Mouse (Mus musculus): ENCODE data around the gene Tcf21. TPM values are rescaled to one million over a fixed set of nuclear protein-coding genes. Genes with fewer than 3 reads are reported as not detected.
A peak's percentile ranks its signal among the peaks of the same experiment; 100 is the strongest.

Gene Tcf21
- polyA plus RNA-seq, 1 experiment = 11.2 TPM

GRCm38 (mm10) chr10:22821267-22821666 lies 1.3 kb upstream of the Tcf21 start:
- peak overlapping the region; percentile 4 for H3K27ac ChIP-seq (ENCODE audit: control insufficient read depth, insufficient read depth, low read depth, low read length)
- TF ChIP-seq CTCF (IDR thresholded peaks at IDR 0.05; ENCODE audit: control insufficient read depth, insufficient read depth, insufficient replicate concordance, low read depth, low read length) = no peak
- TF ChIP-seq POLR2A (IDR thresholded peaks at IDR 0.05; ENCODE audit: control insufficient read depth, low read depth, low read length) = no peak
- no peaks in the 10 kb centered on the region; the same call in none of the 2 replicates for H3K27me3 ChIP-seq (ENCODE audit: control insufficient read depth, insufficient read depth, low read length)

GRCm38 (mm10) chr10:22820841-22821240 lies 867 bp upstream of the Tcf21 start:
- TF ChIP-seq POLR2A (IDR thresholded peaks at IDR 0.05; ENCODE audit: control insufficient read depth, low read depth, low read length) = no peak
- no peak for TF ChIP-seq CTCF (IDR thresholded peaks at IDR 0.05; ENCODE audit: control insufficient read depth, insufficient read depth, insufficient replicate concordance, low read depth, low read length)
- H3K27me3 ChIP-seq (ENCODE audit: control insufficient read depth, insufficient read depth, low read length) = no peaks in the 10 kb centered on the region; the same call in none of the 2 replicates
- no peak overlapping the region for H3K4me3 ChIP-seq (ENCODE audit: control insufficient read depth, low read depth, low read length)
- H3K4me1 ChIP-seq (ENCODE audit: control insufficient read depth, insufficient read depth, low read length) = peaks cover 5% of the 10 kb centered on the region; the same call in 1 of the 2 replicates
- no peaks in the 10 kb centered on the region for H3K36me3 ChIP-seq (ENCODE audit: control insufficient read depth, insufficient read depth, low read length)
- peak overlapping the region; percentile 4 for H3K27ac ChIP-seq (ENCODE audit: control insufficient read depth, insufficient read depth, low read depth, low read length)

More at GRCm38 (mm10) chr10:22821267-22821666, 1.3 kb upstream of the Tcf21 start:
- H3K36me3 ChIP-seq (ENCODE audit: control insufficient read depth, insufficient read depth, low read length) = no peaks in the 10 kb centered on the region
- H3K4me1 ChIP-seq (ENCODE audit: control insufficient read depth, insufficient read depth, low read length) = peaks cover 5% of the 10 kb centered on the region; the same call in 1 of the 2 replicates
- no peak overlapping the region for H3K4me3 ChIP-seq (ENCODE audit: control insufficient read depth, low read depth, low read length)

GRCm38 (mm10) chr10:22819239-22819870 lies 619 bp downstream of the Tcf21 start:
- Histone ChIP-seq H3K4me1 (ENCODE audit: control insufficient read depth, insufficient read depth, low read length) (peaks cover 5% of the 10 kb centered on the region; the same call in 1 of the 2 replicates), H3K36me3 (ENCODE audit: control insufficient read depth, insufficient read depth, low read length) (no peaks in the 10 kb centered on the region), H3K4me3 (ENCODE audit: control insufficient read depth, low read depth, low read length) (peak overlapping the region; percentile 31), H3K27me3 (ENCODE audit: control insufficient read depth, insufficient read depth, low read length) (no peaks in the 10 kb centered on the region; the same call in none of the 2 replicates), H3K27ac (ENCODE audit: control insufficient read depth, insufficient read depth, low read depth, low read length) (peak overlapping the region; percentile 29)
- TF ChIP-seq POLR2A (IDR thresholded peaks at IDR 0.05; ENCODE audit: control insufficient read depth, low read depth, low read length) = no peak
- no peak for TF ChIP-seq CTCF (IDR thresholded peaks at IDR 0.05; ENCODE audit: control insufficient read depth, insufficient read depth, insufficient replicate concordance, low read depth, low read length)

GRCm38 (mm10) chr10:22818600-22819238 lies 1.3 kb downstream of the Tcf21 start:
- Histone ChIP-seq H3K4me3 (ENCODE audit: control insufficient read depth, low read depth, low read length) (peak overlapping the region; percentile 31), H3K27ac (ENCODE audit: control insufficient read depth, insufficient read depth, low read depth, low read length) (peak overlapping the region; percentile 29), H3K27me3 (ENCODE audit: control insufficient read depth, insufficient read depth, low read length) (no peaks in the 10 kb centered on the region; the same call in none of the 2 replicates), H3K4me1 (ENCODE audit: control insufficient read depth, insufficient read depth, low read length) (peaks cover 5% of the 10 kb centered on the region; the same call in 1 of the 2 replicates), H3K36me3 (ENCODE audit: control insufficient read depth, insufficient read depth, low read length) (no peaks in the 10 kb centered on the region)
- TF ChIP-seq CTCF (IDR thresholded peaks at IDR 0.05; ENCODE audit: control insufficient read depth, insufficient read depth, insufficient replicate concordance, low read depth, low read length) (no peak), POLR2A (IDR thresholded peaks at IDR 0.05; ENCODE audit: control insufficient read depth, low read depth, low read length) (no peak)

GRCm38 (mm10) chr10:22817976-22818375 lies 2.0 kb downstream of the Tcf21 start:
- Histone ChIP-seq H3K27me3 (ENCODE audit: control insufficient read depth, insufficient read depth, low read length) (no peaks in the 10 kb centered on the region; the same call in none of the 2 replicates), H3K27ac (ENCODE audit: control insufficient read depth, insufficient read depth, low read depth, low read length) (no peak overlapping the region), H3K4me1 (ENCODE audit: control insufficient read depth, insufficient read depth, low read length) (peaks cover 5% of the 10 kb centered on the region; the same call in 1 of the 2 replicates), H3K4me3 (ENCODE audit: control insufficient read depth, low read depth, low read length) (peak overlapping the region; percentile 60), H3K36me3 (ENCODE audit: control insufficient read depth, insufficient read depth, low read length) (no peaks in the 10 kb centered on the region)
- TF ChIP-seq CTCF (IDR thresholded peaks at IDR 0.05; ENCODE audit: control insufficient read depth, insufficient read depth, insufficient replicate concordance, low read depth, low read length) = no peak
- no peak for TF ChIP-seq POLR2A (IDR thresholded peaks at IDR 0.05; ENCODE audit: control insufficient read depth, low read depth, low read length)

- Histone ChIP-seq H3K27me3 (ENCODE audit: control insufficient read depth, insufficient read depth, low read length) (no peaks in the 10 kb centered on the region; the same call in none of the 2 replicates), H3K4me1 (ENCODE audit: control insufficient read depth, insufficient read depth, low read length) (peaks cover 5% of the 10 kb centered on the region; the same call in 1 of the 2 replicates), H3K4me3 (ENCODE audit: control insufficient read depth, low read depth, low read length) (peak overlapping the region; percentile 60), H3K27ac (ENCODE audit: control insufficient read depth, insufficient read depth, low read depth, low read length) (no peak overlapping the region; the same call in 1 of the 2 replicates), H3K36me3 (ENCODE audit: control insufficient read depth, insufficient read depth, low read length) (no peaks in the 10 kb centered on the region)
- TF ChIP-seq POLR2A (IDR thresholded peaks at IDR 0.05; ENCODE audit: control insufficient read depth, low read depth, low read length) (no peak), CTCF (IDR thresholded peaks at IDR 0.05; ENCODE audit: control insufficient read depth, insufficient read depth, insufficient replicate concordance, low read depth, low read length) (no peak)
Measured at GRCm38 (mm10) chr10:22817561-22817960, 2.4 kb downstream of the Tcf21 start.

- Histone ChIP-seq H3K4me3 (ENCODE audit: control insufficient read depth, low read depth, low read length) (peak overlapping the region; percentile 49), H3K4me1 (ENCODE audit: control insufficient read depth, insufficient read depth, low read length) (peaks cover 7% of the 10 kb centered on the region; the same call in 1 of the 2 replicates), H3K27me3 (ENCODE audit: control insufficient read depth, insufficient read depth, low read length) (no peaks in the 10 kb centered on the region; the same call in none of the 2 replicates), H3K36me3 (ENCODE audit: control insufficient read depth, insufficient read depth, low read length) (no peaks in the 10 kb centered on the region), H3K27ac (ENCODE audit: control insufficient read depth, insufficient read depth, low read depth, low read length) (no peak overlapping the region)
- TF ChIP-seq CTCF (IDR thresholded peaks at IDR 0.05; ENCODE audit: control insufficient read depth, insufficient read depth, insufficient replicate concordance, low read depth, low read length) (no peak), POLR2A (IDR thresholded peaks at IDR 0.05; ENCODE audit: control insufficient read depth, low read depth, low read length) (no peak)
Measured at GRCm38 (mm10) chr10:22816237-22816762, 3.7 kb downstream of the Tcf21 start.
